Mouse (Mus musculus) layer of hippocampus, postnatal 25 days (tissue): ENCODE data around the gene Pja2. TPM values are rescaled to one million over a fixed set of nuclear protein-coding genes. Genes with fewer than 3 reads are reported as not detected.
"Not testable (repeated sequence)": the region's sequence is repeated elsewhere in the genome, so short reads cannot be mapped to it uniquely, and the experiment has no call there.

Experiments used
- DNase-seq, 2 experiments: peaks; one replicate each; pipeline ENCODE4 v3.0.0; 2022; ENCODE audit warnings: mixed read lengths in 2 of 2, low spot score in 1 of 2; ENCODE audit errors: extremely low spot score in 1 of 2
- microRNA-seq, 2 experiments: library from miRNA; unstranded; fragments of <30 nt; microRNA quantifications; one replicate each; pipeline ENCODE4 v1.2.0; 2021
- total RNA-seq, 2 experiments: library from RNA; stranded (reverse); gene quantifications; 2 replicates each; pipeline ENCODE4 v1.2.3; 2021

Gene Pja2
- total RNA-seq, 2 experiments from 2014 or later = 442 to 457 TPM

DNA sequence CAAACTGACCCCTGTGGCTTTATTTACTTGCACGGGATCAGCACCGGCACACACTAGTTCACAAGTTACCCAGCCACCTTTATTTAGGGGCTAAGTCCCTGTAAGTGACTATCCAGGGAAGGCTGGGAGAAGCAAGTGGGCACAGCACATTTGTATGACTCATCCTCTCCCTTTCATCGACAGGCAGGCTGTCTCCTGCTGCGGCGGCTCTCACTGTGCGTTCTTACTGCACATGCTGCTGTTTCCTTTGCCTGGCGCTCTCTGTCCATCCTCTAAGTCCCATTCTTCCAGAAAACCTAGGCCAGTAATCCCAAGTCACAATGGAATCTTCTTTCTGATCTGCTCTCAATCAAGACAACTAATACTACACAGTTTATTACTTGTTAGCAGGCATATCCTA, 43.7 kb downstream of the Pja2 start:
- no peak for DNase-seq

DNA sequence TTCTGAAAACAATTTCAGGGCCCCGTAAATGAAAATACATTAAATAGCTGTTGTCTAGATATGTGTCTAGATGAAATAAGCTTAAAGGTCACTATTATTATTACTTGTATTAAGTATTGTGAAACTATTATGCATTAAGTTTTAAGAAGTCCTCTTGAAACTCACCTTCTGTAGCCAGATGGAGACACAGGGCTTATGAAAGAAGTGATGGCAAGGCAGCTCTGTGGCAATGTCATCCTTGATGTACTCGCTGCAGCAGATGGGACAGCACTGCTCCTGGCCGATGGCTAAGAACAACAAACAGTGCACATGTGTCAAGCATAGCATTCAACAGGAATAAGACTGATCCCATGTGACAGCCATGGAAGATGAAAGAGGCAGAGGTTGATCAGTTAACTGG, 44.9 kb downstream of the Pja2 start:
- DNase-seq = no peak

DNA sequence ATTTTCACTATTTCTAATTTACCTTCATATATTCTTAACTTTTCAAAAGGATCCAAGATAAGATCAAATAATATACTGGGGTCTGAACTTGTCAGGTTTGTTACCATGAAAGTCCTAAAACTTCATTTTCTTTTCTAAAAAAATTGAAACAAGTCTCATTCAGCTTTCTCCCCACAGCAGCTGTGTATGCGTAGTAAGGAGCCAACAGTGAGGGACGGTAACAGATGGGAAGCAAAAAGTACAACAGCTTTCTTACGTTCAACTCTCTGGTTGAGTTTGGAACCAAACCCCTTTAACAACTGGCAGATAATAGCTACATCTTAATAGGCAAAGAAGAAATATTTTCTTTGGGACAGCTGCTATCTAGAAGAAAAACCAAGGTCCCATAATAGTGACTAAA, 50.3 kb downstream of the Pja2 start:
- not testable (repeated sequence) for DNase-seq

DNA sequence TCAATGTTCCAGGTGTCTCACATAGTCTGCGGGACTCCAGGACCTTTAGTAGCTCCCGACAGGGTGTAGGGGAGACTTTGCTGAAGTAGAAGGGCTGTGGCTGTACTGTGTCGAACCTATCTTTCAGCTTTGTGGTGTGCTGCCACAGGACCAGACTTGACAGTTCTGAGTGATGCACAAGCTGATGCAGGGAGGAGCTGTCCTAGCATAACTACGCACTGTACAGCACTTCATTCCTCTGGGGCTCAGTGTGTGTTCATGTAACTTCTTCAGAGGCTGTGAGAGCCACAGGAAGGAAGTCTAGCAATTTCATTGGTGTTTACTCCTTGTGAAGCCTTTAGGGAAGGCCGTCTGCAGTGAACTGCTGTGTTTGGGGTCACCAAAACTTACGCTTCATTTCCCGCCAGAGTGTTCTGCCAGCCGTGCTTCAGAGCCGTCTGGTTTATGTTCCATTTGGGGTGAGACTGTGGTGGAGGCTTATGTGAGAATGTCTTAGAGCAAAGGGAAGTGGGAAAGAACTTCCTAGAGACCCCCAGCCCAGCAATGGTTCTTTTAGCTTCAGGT, 54.0 kb downstream of the Pja2 start:
- no peak for DNase-seq

DNA sequence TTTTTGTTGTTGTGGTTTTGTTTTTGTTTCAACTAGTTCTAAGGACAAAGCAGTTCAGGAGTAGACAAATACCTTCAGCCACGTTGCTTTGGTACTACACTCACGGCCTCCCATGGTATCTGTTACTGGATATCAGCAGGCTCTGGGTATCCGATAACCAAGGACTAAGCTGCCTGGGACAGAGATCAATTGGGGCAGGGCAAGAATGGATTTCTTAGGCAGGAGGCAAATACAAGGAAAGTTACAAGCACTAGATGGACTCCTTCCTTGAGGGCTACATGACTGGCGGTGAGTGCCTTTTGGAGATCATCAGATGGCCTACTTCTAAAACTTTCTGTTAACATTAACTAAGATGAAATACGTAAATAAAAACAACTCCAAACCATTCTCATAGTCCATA, 55.0 kb downstream of the Pja2 start:
- no peak for DNase-seq

DNA sequence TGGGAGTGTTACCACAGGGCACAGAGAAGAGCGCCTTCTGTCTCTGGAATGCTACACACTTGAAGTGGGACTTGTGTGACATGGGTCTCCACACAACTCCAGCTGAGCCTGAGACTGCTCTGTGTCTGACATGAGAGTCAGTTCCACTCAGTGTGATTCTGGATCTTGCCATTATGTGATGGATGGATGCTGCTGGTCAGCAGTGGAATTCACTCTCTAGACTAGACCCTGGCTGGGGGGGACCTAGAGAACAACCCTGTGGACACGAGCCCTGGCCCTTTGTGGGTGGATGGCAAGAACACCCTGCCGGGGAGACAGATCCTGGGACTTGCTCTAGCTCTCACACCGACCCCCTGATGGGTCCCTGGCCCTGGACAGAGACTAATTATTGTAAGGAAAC, 56.5 kb downstream of the Pja2 start:
- DNase-seq = no peak

DNA sequence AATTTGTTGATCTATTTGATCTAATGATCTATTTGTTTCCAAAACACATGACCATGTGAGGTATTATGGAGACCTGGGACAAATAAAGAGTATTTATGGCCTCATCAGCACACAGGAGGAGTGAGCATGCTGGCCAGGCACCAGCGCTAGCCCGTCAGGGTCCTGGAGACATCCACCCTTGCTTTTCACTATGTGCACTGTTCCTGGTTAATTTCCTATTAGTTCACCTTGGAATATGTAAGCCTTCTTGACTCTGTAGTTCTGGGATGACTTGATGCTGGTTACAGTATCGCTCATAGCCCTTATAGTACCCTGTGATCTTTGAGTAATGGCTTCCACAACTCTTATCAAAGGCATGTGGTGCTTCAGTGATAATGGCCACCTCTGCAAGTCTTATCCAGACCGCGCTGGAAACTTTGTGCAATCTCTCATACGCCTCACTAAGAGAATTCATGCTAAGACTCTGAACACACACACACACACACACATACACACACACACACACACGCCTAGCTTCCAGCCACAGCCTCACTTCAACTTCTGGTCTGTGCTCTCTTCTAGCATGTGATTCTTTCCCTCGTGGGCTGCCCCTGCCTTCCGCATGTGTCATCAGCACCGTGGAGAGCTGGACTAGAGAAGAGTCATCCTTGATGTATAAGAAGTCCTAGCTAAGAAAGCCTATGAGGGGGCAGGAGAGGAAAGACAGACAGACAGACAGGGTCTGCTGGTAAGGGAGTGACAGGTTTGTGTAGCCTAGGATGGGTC, 57.2 kb downstream of the Pja2 start:
- DNase-seq = no peak

DNA sequence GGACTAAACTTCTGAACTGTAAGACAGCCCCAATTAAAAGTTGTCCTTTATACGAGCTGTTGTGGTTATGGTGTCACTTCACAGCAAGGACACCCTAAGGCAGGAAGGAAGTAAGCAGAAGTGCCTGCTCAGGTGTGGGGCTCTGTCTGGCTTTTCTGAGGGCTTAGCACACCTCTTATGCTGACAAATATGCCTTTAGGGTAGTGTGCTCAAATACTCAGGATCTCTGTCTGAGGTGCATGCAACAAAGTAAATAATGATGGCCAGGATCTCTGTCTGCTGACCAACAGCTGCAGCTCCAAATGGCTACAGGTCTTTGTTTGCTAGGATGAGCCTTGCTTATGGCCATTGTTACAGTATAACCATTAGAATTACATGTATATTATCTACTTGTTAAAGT, 71.1 kb downstream of the Pja2 start:
- no peak for DNase-seq

DNA sequence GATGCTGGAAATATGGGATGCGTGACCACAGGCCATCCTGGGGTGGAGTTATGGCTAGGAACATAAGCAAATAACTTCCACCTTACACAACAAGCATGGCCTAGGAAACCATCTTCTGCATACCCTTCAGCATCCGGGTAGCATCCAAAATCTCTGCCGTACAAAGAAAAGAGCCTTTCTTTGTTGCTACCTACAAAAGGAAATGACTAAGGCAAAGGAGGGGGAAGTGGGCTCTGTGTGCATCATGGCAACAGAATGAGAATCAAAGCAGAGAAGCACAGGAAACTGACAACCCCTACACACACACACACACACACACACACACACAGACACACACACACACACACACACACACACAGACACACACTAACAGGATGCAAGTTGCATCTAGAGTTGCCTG, 83.5 kb downstream of the Pja2 start:
- DNase-seq = no peak

DNA sequence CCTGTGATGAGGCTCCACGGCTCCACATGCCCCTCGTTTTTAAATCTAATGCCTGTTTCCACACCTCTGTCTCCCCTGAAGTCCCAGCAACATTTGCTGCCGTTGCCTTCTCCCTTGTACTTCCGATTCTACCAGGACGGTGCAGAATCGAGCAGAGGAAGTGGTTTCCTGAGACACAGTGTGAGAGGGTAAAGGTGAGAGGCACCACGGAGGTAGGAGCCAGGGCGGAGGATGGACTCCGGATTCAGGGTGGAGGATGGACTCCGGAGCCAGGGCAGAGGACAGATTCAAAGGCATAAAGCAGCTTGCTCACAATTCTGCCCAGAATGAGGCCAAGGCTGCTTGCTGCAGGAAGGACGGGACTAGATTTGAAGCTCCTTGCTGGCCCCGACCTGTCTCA, 88.8 kb downstream of the Pja2 start:
- no peak for DNase-seq

DNA sequence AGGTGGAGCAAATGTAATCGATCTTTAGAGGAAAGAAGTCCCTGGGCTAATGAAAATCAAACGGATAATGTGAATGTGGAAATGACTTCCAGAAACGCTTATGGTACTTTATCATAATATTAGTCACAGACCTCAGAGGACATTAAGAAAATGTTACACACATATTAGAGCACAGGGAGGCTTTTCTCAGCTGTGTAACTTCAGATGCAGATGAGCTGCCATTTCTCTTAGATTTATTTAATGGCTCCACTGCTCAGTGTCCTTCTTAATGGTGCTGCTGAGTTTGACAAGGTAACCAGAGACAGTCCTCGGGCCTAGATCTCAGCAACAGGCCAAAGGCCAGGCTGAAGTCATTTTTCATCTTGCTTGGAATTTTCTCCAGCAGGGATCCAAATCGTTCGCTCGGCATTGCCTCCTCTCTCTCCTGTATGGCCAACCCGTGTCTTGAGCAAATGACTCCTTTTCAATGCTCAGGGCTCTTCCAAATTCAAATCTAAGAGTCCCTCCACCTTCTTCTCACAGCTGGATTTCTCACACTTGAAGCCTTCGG, 89.3 kb downstream of the Pja2 start:
- no peak for DNase-seq

DNA sequence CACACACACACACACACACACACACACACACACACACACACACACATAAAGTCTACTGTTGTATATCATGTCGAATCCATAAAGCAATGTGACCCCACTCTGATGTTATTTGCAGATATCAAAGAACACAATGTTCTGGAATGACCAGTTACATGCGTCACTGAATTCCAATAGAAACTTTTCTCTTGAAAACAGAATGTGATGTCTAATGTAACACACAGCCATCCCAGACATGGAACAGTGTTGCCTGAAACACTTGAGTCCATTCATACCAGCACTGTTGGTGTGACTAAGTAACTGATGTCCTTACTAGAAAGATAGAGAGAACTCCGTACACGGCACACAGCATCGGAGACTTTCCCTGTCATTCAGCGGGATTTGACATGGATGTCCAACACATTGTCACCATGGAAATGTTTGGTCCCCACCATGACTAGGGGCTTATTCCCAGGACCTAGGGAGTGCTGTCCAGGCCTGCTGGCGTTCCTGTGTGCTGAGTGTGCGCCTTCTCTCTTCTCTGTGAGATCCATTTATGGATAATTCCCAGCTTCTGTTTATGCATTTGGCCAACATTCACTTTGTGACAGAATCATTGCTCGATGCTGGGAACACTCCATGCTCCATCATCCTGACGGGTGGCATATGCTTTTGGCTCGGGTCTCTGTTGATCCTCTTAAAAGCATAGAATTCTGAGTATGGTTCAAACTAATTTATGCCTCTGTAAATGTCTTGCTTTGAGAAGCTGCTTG, 90.0 kb downstream of the Pja2 start:
- no peak for DNase-seq

DNA sequence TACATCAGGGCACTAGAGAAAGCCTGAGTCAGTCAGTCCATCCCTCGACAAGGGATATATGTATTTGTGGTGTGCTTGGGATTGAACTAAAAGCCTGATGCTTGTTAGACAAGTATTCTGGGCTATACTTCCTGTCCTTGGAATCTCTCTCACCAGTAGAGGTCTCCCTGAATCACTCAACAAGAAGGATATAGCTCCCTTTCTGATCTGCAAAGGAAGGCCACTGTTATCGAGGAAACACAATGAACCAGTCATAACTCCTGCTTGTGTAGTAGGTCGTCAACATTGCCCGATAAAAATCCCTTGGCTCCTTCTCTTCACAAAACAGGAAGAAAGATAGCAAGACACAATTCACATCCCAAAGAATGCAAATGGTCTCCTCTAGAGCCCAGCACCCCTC, 99.6 kb downstream of the Pja2 start:
- no peak for DNase-seq

DNA sequence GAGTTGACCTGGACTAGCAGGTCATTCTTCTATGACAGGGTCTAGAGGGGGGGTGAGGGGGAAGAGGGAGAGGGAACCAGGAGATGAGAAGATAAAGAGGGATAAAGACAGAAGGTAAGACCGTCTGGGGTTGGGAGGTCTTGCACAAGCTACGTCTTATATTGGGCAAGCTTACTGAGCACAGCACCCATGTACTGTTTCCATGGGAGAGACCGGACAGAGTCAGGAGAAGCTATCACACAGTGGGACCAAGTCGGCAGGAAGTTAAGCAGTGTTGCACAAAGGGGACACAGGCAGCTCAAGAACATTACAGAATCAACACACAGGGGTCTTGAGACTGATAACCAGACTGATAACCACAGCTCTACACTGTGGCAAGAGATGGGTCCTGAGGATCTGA, 100.1 kb downstream of the Pja2 start:
- not testable (repeated sequence) for DNase-seq

DNA sequence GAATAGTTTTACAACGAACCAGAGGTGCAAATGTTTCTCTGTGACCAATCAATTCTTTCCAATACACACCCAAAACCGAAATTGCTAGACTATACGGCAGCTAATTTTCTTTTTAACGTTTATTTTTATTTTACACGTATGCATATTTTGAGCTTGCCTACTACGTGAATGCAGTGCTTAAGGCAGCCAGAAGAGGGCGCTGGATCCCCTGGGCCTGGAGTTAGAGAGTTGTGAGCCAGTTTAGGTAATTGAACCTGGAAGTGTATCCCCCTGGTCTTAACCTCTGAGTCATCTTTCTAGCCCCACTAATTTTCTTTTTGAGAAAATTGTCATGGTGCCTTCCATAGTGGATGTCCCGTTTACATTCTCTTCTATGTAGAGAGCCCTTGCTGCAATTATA, 100.5 kb downstream of the Pja2 start:
- no peak for DNase-seq

Small RNAs within 50 kb of the gene (microRNA-seq; reads per million reads assigned to microRNA genes)
- 0 reads per million in 2 experiments for gene Gm24194
